Mouse (Mus musculus): ENCODE measurements around the gene Ttyh3. TPM values are rescaled to one million over a fixed set of nuclear protein-coding genes. Genes with fewer than 3 reads are reported as not detected.
A peak's percentile ranks its signal among the peaks of the same experiment; 100 is the strongest.

Ttyh3 gene
- total and polyA plus RNA-seq, 2 experiments from 2014 or later: 8.9 to 53.2 TPM

- TF ChIP-seq CTCF (IDR thresholded peaks at IDR 0.05; ENCODE audit: low read depth) (no peak), EP300 (IDR thresholded peaks at IDR 0.05; ENCODE audit: low read depth) (no peak)
- H3K27ac ChIP-seq (ENCODE audit: low read depth): no peak overlapping the region
- peaks cover 15% of the 10 kb centered on the region for H3K4me1 ChIP-seq (ENCODE audit: control insufficient read depth, insufficient read depth)
- 73% methylated on average over 10 of the region's 10 CpGs for WGBS
- H3K4me2 ChIP-seq (ENCODE audit: low read depth, low read length): no peak overlapping the region
- 0 out of 2 replicates have a peak, but pooled peaks cover 7% of the 10 kb centered on the region for H3K27me3 ChIP-seq (ENCODE audit: control insufficient read depth, insufficient read depth, low read length)
- no peak overlapping the region for H3K9ac ChIP-seq (replicated peaks; ENCODE audit: low read depth, low read length)
- H3K9me3 ChIP-seq (replicated peaks; ENCODE audit: control insufficient read depth, low read length): no peaks in the 10 kb centered on the region
- no peaks in the 10 kb centered on the region for H3K36me3 ChIP-seq (replicated peaks; ENCODE audit: control insufficient read depth, insufficient read depth, low read length)
- ATAC-seq (ENCODE audit: insufficient read depth, low read depth) (no peak), DNase-seq (ENCODE audit: low spot score) (no peak)
- no peak overlapping the region for H3K4me3 ChIP-seq (ENCODE audit: low read depth, low read length)
These were observed 33.3 kb downstream of the Ttyh3 start for GRCm38 (mm10) chr5:140615321-140616109.

GRCm38 (mm10) chr5:140614837-140615236 lies 34.0 kb downstream of the Ttyh3 start:
- Histone ChIP-seq H3K4me1 (ENCODE audit: control insufficient read depth, insufficient read depth) (peaks cover 18% of the 10 kb centered on the region), H3K27me3 (ENCODE audit: control insufficient read depth, insufficient read depth, low read length) (0 out of 2 replicates have a peak, but pooled peaks cover 12% of the 10 kb centered on the region), H3K4me3 (ENCODE audit: low read depth, low read length) (no peak overlapping the region), H3K4me2 (ENCODE audit: low read depth, low read length) (no peak overlapping the region), H3K27ac (ENCODE audit: low read depth) (no peak overlapping the region), H3K36me3 (replicated peaks; ENCODE audit: control insufficient read depth, insufficient read depth, low read length) (no peaks in the 10 kb centered on the region), H3K9me3 (replicated peaks; ENCODE audit: control insufficient read depth, low read length) (no peaks in the 10 kb centered on the region), H3K9ac (replicated peaks; ENCODE audit: low read depth, low read length) (no peak overlapping the region)
- no peak for TF ChIP-seq EP300 (IDR thresholded peaks at IDR 0.05; ENCODE audit: low read depth)
- TF ChIP-seq CTCF (IDR thresholded peaks at IDR 0.05; ENCODE audit: low read depth): no peak
- WGBS: 82% methylated on average over 4 of the region's 4 CpGs
- ATAC-seq (ENCODE audit: insufficient read depth, low read depth): no peak
- DNase-seq (ENCODE audit: low spot score): no peak

- no peak for ATAC-seq (ENCODE audit: insufficient read depth, low read depth)
- no peak for DNase-seq (ENCODE audit: low spot score)
- Histone ChIP-seq H3K9ac (replicated peaks; ENCODE audit: low read depth, low read length) (no peak overlapping the region), H3K36me3 (replicated peaks; ENCODE audit: control insufficient read depth, insufficient read depth, low read length) (no peaks in the 10 kb centered on the region), H3K4me2 (ENCODE audit: low read depth, low read length) (no peak overlapping the region), H3K4me1 (ENCODE audit: control insufficient read depth, insufficient read depth) (peaks cover 24% of the 10 kb centered on the region), H3K27ac (ENCODE audit: low read depth) (no peak overlapping the region), H3K27me3 (ENCODE audit: control insufficient read depth, insufficient read depth, low read length) (peaks cover 18% of the 10 kb centered on the region), H3K9me3 (replicated peaks; ENCODE audit: control insufficient read depth, low read length) (no peaks in the 10 kb centered on the region), H3K4me3 (ENCODE audit: low read depth, low read length) (no peak overlapping the region)
- WGBS: 95% methylated on average over 10 of the region's 10 CpGs
- TF ChIP-seq CTCF (IDR thresholded peaks at IDR 0.05; ENCODE audit: low read depth) (no peak), EP300 (IDR thresholded peaks at IDR 0.05; ENCODE audit: low read depth) (no peak)
These were observed 34.7 kb downstream of the Ttyh3 start for GRCm38 (mm10) chr5:140614141-140614540.

- DNase-seq (ENCODE audit: low spot score) (no peak), ATAC-seq (ENCODE audit: insufficient read depth, low read depth) (no peak)
- H3K4me2 ChIP-seq (ENCODE audit: low read depth, low read length): no peak overlapping the region
- no peak overlapping the region for H3K4me3 ChIP-seq (ENCODE audit: low read depth, low read length)
- H3K27ac ChIP-seq (ENCODE audit: low read depth): no peak overlapping the region
- WGBS: 83% methylated on average over 18 of the region's 18 CpGs
- no peaks in the 10 kb centered on the region for H3K36me3 ChIP-seq (replicated peaks; ENCODE audit: control insufficient read depth, insufficient read depth, low read length)
- peaks cover 34% of the 10 kb centered on the region for H3K27me3 ChIP-seq (ENCODE audit: control insufficient read depth, insufficient read depth, low read length)
- no peak for TF ChIP-seq CTCF (IDR thresholded peaks at IDR 0.05; ENCODE audit: low read depth)
- TF ChIP-seq EP300 (IDR thresholded peaks at IDR 0.05; ENCODE audit: low read depth): no peak
- no peaks in the 10 kb centered on the region for H3K9me3 ChIP-seq (replicated peaks; ENCODE audit: control insufficient read depth, low read length)
- H3K9ac ChIP-seq (replicated peaks; ENCODE audit: low read depth, low read length): no peak overlapping the region
- peaks cover 26% of the 10 kb centered on the region for H3K4me1 ChIP-seq (ENCODE audit: control insufficient read depth, insufficient read depth)
These were observed 36.6 kb downstream of the Ttyh3 start for GRCm38 (mm10) chr5:140612191-140612590.

- peaks cover 29% of the 10 kb centered on the region for H3K4me1 ChIP-seq (ENCODE audit: control insufficient read depth, insufficient read depth)
- TF ChIP-seq CTCF (IDR thresholded peaks at IDR 0.05; ENCODE audit: low read depth) (0 out of 2 replicates have a peak, but pooled peaks have one; percentile 4), EP300 (IDR thresholded peaks at IDR 0.05; ENCODE audit: low read depth) (no peak)
- peak overlapping the region; percentile 24; the same call in 1 of the 2 replicates for H3K9ac ChIP-seq (replicated peaks; ENCODE audit: low read depth, low read length)
- no peaks in the 10 kb centered on the region for H3K36me3 ChIP-seq (replicated peaks; ENCODE audit: control insufficient read depth, insufficient read depth, low read length)
- peak overlapping the region; percentile 63 for H3K4me2 ChIP-seq (ENCODE audit: low read depth, low read length)
- peaks cover 38% of the 10 kb centered on the region for H3K27me3 ChIP-seq (ENCODE audit: control insufficient read depth, insufficient read depth, low read length)
- WGBS: 41% methylated on average over 15 of the region's 15 CpGs
- H3K4me3 ChIP-seq (ENCODE audit: low read depth, low read length): peak overlapping the region; percentile 54
- H3K9me3 ChIP-seq (replicated peaks; ENCODE audit: control insufficient read depth, low read length): no peaks in the 10 kb centered on the region
- H3K27ac ChIP-seq (ENCODE audit: low read depth): peak overlapping the region; percentile 84
- no peak for ATAC-seq (ENCODE audit: insufficient read depth, low read depth)
- DNase-seq (ENCODE audit: low spot score): peak; percentile 56
These were observed 37.1 kb downstream of the Ttyh3 start for GRCm38 (mm10) chr5:140611611-140612185.
